Mouse (Mus musculus): ENCODE measurements around the gene Chn2.

GRCm38 (mm10) chr6:53995519-53995918 is 43.8 kb upstream of the Chn2 start:
- TF ChIP-seq CTCF (IDR thresholded peaks at IDR 0.05; ENCODE audit: borderline replicate concordance, insufficient read depth, low read depth, low read length) (no peak), POLR2A (IDR thresholded peaks at IDR 0.05; ENCODE audit: borderline replicate concordance, insufficient read depth, low read length) (no peak)

All from cerebellum, adult 2 months (tissue).